Mouse (Mus musculus) embryonic facial prominence, embryonic 15.5 days (tissue): Measurements from ENCODE around the gene Tbx3. TPM values are rescaled to one million over a fixed set of nuclear protein-coding genes. Genes with fewer than 3 reads are reported as not detected.
A peak's percentile ranks its signal among the peaks of the same experiment; 100 is the strongest.

Source experiments
- ATAC-seq: fragments of 200-750 bp; cut with Nextera tagmentation; 2 replicates; pipeline ENCODE4 v1.8.0; 2017; ENCODE audit warnings: low read depth, moderate TSS enrichment; ENCODE audit not compliant: insufficient number of reproducible peaks, low FRiP score, low TSS enrichment
- H3K27ac ChIP-seq: fragments of 300-500 bp; sonication (generic); replicated peaks from 2 replicates; pipeline ENCODE4 v1.5.1; 2015; ENCODE audit warnings: mild to moderate bottlenecking, inconsistent platforms
- H3K27me3 ChIP-seq: fragments of 300-500 bp; sonication (generic); 2 replicates; pipeline ENCODE4 v1.6.1; 2015; ENCODE audit warnings: inconsistent platforms
- H3K36me3 ChIP-seq: fragments of 300-500 bp; sonication (generic); 2 replicates; pipeline ENCODE4 v1.6.1; 2015; ENCODE audit warnings: mild to moderate bottlenecking, inconsistent platforms
- H3K4me1 ChIP-seq: fragments of 300-500 bp; sonication (generic); 2 replicates; pipeline ENCODE4 v1.6.1; 2015; ENCODE audit warnings: inconsistent platforms
- H3K4me2 ChIP-seq: fragments of 300-500 bp; sonication (generic); replicated peaks from 2 replicates; pipeline ENCODE4 v1.6.1; 2015; ENCODE audit warnings: mild to moderate bottlenecking, inconsistent platforms
- H3K4me3 ChIP-seq: fragments of 300-500 bp; sonication (generic); replicated peaks from 2 replicates; pipeline ENCODE4 v1.5.1; 2015; ENCODE audit warnings: mild to moderate bottlenecking, inconsistent platforms
- H3K9ac ChIP-seq: fragments of 300-500 bp; sonication (generic); 2 replicates; pipeline ENCODE4 v1.6.1; 2015; ENCODE audit warnings: inconsistent platforms
- H3K9me3 ChIP-seq: fragments of 300-500 bp; sonication (generic); replicated peaks from 2 replicates; pipeline ENCODE4 v1.6.1; 2016; ENCODE audit warnings: inconsistent platforms
- WGBS: fragments of 180-500 bp; shearing (Covaris S2); methylation state at CpG from one replicate; pipeline ENCODE4 v1.1.7; 2015; 5-methylcytosine and 5-hydroxymethylcytosine counted together
- polyA plus RNA-seq: library from polyadenylated mRNA; unstranded; fragments of >200 nt; fragmentation: Nextera tagmentation; extraction: Ambion mirVana; gene quantifications from 2 replicates; pipeline ENCODE4 v1.2.1, GENCODE M21; 2015

Tbx3 gene
- polyA plus RNA-seq, 1 experiment from 2014 or later, result 42.1 TPM

GRCm38 (mm10) chr5:119671965-119672347 is 1.5 kb downstream of the Tbx3 start:
- peak overlapping the region; percentile 78 for H3K4me2 ChIP-seq
- no peaks in the 10 kb centered on the region for H3K9me3 ChIP-seq
- H3K4me1 ChIP-seq, result peaks cover 33% of the 10 kb centered on the region
- WGBS, result under 1% methylated on average over 23 of the region's 23 CpGs
- peak overlapping the region; percentile 99 for H3K27ac ChIP-seq
- H3K4me3 ChIP-seq, result peak overlapping the region; percentile 64
- no peak for ATAC-seq
- no peaks in the 10 kb centered on the region for H3K36me3 ChIP-seq
- peak overlapping the region; percentile 89 for H3K9ac ChIP-seq
- H3K27me3 ChIP-seq, result peaks cover 30% of the 10 kb centered on the region

GRCm38 (mm10) chr5:119672348-119672983 is 2.0 kb downstream of the Tbx3 start:
- no peaks in the 10 kb centered on the region for H3K9me3 ChIP-seq
- H3K27me3 ChIP-seq, result peaks cover 25% of the 10 kb centered on the region
- peak overlapping the region; percentile 99 for H3K27ac ChIP-seq
- H3K9ac ChIP-seq, result peak overlapping the region; percentile 89
- no peak for ATAC-seq
- H3K4me2 ChIP-seq, result peak overlapping the region; percentile 78
- no peaks in the 10 kb centered on the region for H3K36me3 ChIP-seq
- WGBS, result 2% methylated on average over 19 of the region's 19 CpGs
- H3K4me3 ChIP-seq, result peak overlapping the region; percentile 64
- H3K4me1 ChIP-seq, result peaks cover 29% of the 10 kb centered on the region

- 7% methylated on average over 17 of the region's 17 CpGs for WGBS
- no peaks in the 10 kb centered on the region for H3K9me3 ChIP-seq
- no peak for ATAC-seq
- H3K27ac ChIP-seq, result peak overlapping the region; percentile 99
- peaks cover 26% of the 10 kb centered on the region for H3K4me1 ChIP-seq
- H3K4me3 ChIP-seq, result peak overlapping the region; percentile 64
- H3K4me2 ChIP-seq, result peak overlapping the region; percentile 78
- peak overlapping the region; percentile 89 for H3K9ac ChIP-seq
- H3K27me3 ChIP-seq, result peaks cover 18% of the 10 kb centered on the region
- 0 out of 2 replicates have a peak, but pooled peaks cover 4% of the 10 kb centered on the region for H3K36me3 ChIP-seq
These were observed 2.6 kb downstream of the Tbx3 start for GRCm38 (mm10) chr5:119672984-119673600.

GRCm38 (mm10) chr5:119673716-119674605 is 3.5 kb downstream of the Tbx3 start:
- H3K9ac ChIP-seq, result peak overlapping the region; percentile 35
- H3K4me2 ChIP-seq, result peak overlapping the region; percentile 78
- H3K27ac ChIP-seq, result peak overlapping the region; percentile 66
- no peaks in the 10 kb centered on the region for H3K9me3 ChIP-seq
- no peak for ATAC-seq
- peaks cover 9% of the 10 kb centered on the region; the same call in 1 of the 2 replicates for H3K36me3 ChIP-seq
- peak overlapping the region; percentile 64 for H3K4me3 ChIP-seq
- 14% methylated on average over 22 of the region's 22 CpGs for WGBS
- peaks cover 15% of the 10 kb centered on the region for H3K27me3 ChIP-seq
- H3K4me1 ChIP-seq, result peaks cover 26% of the 10 kb centered on the region

GRCm38 (mm10) chr5:119674606-119675330 is 4.3 kb downstream of the Tbx3 start:
- peak overlapping the region; percentile 66 for H3K27ac ChIP-seq
- H3K9me3 ChIP-seq, result no peaks in the 10 kb centered on the region
- H3K36me3 ChIP-seq, result peaks cover 9% of the 10 kb centered on the region; the same call in 1 of the 2 replicates
- H3K27me3 ChIP-seq, result peaks cover 15% of the 10 kb centered on the region
- H3K4me1 ChIP-seq, result peaks cover 20% of the 10 kb centered on the region
- no peak for ATAC-seq
- peak overlapping the region; percentile 78 for H3K4me2 ChIP-seq
- WGBS, result 26% methylated on average over 12 of the region's 12 CpGs
- H3K4me3 ChIP-seq, result peak overlapping the region; percentile 64
- H3K9ac ChIP-seq, result peak overlapping the region; percentile 35

GRCm38 (mm10) chr5:119676245-119676644 is 5.8 kb downstream of the Tbx3 start:
- no peaks in the 10 kb centered on the region for H3K9me3 ChIP-seq
- H3K4me2 ChIP-seq, result peak overlapping the region; percentile 78
- H3K27ac ChIP-seq, result peak overlapping the region; percentile 66
- peaks cover 23% of the 10 kb centered on the region for H3K27me3 ChIP-seq
- H3K36me3 ChIP-seq, result peaks cover 9% of the 10 kb centered on the region; the same call in 1 of the 2 replicates
- no peak for ATAC-seq
- 0 out of 2 replicates have a peak overlapping the region, but pooled peaks have one; percentile 35 for H3K9ac ChIP-seq
- H3K4me3 ChIP-seq, result peak overlapping the region; percentile 64
- WGBS, result 25% methylated on average over 2 of the region's 2 CpGs
- H3K4me1 ChIP-seq, result peaks cover 30% of the 10 kb centered on the region

- 35% methylated on average over 5 of the region's 5 CpGs for WGBS
- Histone ChIP-seq H3K36me3 (peaks cover 9% of the 10 kb centered on the region; the same call in 1 of the 2 replicates), H3K9me3 (no peaks in the 10 kb centered on the region), H3K27ac (peak overlapping the region; percentile 68), H3K4me1 (peaks cover 42% of the 10 kb centered on the region), H3K4me2 (peak overlapping the region; percentile 78), H3K9ac (no peak overlapping the region), H3K27me3 (peaks cover 40% of the 10 kb centered on the region), H3K4me3 (peak overlapping the region; percentile 17)
- no peak for ATAC-seq
These were observed 8.0 kb downstream of the Tbx3 start for GRCm38 (mm10) chr5:119678516-119678915.

- Histone ChIP-seq H3K27ac (peak overlapping the region; percentile 68), H3K4me2 (peak overlapping the region; percentile 78), H3K4me3 (peak overlapping the region; percentile 17; the same call in 1 of the 2 replicates), H3K4me1 (peaks cover 42% of the 10 kb centered on the region), H3K36me3 (peaks cover 9% of the 10 kb centered on the region; the same call in 1 of the 2 replicates), H3K27me3 (peaks cover 40% of the 10 kb centered on the region), H3K9ac (no peak overlapping the region), H3K9me3 (no peaks in the 10 kb centered on the region)
- no peak for ATAC-seq
These were observed 8.6 kb downstream of the Tbx3 start for GRCm38 (mm10) chr5:119679084-119679483.

GRCm38 (mm10) chr5:119679614-119680328 is 9.3 kb downstream of the Tbx3 start:
- Histone ChIP-seq H3K4me1 (peaks cover 42% of the 10 kb centered on the region), H3K4me3 (peak overlapping the region; percentile 38), H3K27me3 (peaks cover 40% of the 10 kb centered on the region), H3K9me3 (no peaks in the 10 kb centered on the region), H3K4me2 (peak overlapping the region; percentile 55), H3K36me3 (peaks cover 9% of the 10 kb centered on the region; the same call in 1 of the 2 replicates), H3K9ac (peak overlapping the region; percentile 26), H3K27ac (peak overlapping the region; percentile 81)
- WGBS, result 31% methylated on average over 10 of the region's 10 CpGs
- no peak for ATAC-seq
